Mouse (Mus musculus): ENCODE measurements around the gene Adrm1.
"Not testable (repeated sequence)": the region's sequence is repeated elsewhere in the genome, so short reads cannot be mapped to it uniquely, and the experiment has no call there.

The Adrm1 gene

DNA sequence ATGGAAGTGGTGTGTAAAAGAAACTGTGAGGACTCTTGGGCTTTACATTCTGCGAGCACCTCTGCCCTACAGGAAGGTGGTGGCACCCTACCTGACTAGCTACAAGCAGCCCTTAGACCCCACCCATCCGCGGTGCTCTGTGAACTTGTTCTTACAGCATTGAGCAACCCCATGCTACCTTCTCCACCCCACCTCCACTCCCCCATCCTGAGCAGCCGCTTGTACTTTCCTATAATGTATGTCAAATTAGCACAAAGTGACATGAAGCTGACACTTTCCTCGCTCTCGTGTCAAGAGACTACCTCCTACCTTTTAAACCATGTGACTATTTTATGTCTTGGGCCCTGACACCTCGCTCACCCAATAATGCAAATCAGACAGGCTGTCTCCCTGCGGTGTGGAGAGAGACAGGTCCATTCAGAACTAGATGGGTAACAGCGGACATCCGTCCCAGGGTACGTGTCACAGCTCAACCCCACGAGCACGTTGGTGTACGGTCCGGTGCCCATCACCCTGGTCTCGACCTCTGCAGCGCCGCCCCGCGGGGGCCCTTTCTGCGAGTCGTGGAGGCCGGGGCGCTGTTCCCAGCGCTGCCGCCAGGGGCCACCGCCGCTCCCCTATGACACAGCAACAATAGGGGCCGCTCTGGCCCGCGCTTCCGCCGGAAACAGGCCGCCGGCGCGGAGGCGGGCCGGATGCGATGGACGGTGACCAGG, at the start of gene Adrm1:
Gene Adrm1, plus strand, starts transcription at position 680 of the 716 bp plus-strand sequence.
- DNase-seq = peak; percentile 98

DNA sequence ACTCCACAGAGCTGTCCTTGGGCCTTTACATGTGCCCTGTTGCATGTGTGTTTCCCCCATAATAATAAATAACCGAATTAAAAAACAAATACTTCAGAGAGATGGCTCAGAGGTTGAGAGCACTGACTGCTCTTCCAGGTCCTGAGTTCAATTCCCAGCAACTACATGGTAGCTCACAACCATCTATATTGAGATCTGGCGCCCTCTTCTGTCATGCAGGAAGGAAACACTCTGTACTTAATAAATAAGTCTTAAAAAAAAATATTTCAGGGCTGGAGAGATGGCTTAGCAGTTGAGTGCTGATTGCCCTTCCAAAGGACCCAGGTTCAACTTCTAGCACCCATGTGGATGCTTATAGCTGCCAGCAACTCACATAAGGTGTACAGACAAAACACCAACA, 47.1 kb upstream of the Adrm1 start:
- no peak for DNase-seq

DNA sequence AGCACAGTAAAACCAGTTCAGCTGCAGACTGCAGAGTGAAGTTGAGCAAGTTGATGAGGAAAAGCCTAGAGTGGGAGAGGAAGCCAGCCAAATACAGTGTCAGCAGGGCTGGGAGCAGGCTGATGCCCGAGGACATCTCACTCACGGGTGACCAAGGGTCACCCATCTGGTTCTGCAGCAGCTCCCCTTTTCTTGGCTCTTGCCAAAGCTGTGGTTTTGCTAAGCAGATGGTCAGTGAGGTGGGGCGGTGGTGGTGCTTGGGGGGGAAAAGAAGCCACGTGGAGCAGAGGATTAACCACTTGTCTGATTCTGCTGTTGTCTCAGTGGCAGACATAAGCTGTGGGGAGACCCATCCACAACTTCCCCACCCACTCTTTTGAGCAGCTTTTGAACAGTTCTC, 45.1 kb upstream of the Adrm1 start:
- DNase-seq = no peak

DNA sequence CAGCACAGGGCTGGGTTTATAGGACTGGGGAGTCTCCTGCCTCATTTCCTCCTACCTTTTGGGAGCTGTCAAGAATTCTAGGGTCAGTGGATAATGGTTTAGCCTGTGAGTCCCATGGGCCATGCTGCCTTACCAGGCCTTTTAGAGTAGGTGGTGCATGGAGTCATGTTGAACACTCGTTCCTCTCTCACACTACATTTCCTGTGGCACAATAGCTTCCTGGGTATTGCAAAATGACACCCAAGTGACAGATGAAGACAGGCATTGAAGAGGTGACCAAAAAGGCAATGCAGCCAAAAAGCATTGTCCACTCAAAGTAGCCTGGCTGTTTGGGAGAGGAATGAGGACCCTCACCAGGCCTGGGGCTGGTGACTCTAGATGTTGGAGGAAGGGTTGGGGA, 43.6 kb upstream of the Adrm1 start:
- no peak for DNase-seq

DNA sequence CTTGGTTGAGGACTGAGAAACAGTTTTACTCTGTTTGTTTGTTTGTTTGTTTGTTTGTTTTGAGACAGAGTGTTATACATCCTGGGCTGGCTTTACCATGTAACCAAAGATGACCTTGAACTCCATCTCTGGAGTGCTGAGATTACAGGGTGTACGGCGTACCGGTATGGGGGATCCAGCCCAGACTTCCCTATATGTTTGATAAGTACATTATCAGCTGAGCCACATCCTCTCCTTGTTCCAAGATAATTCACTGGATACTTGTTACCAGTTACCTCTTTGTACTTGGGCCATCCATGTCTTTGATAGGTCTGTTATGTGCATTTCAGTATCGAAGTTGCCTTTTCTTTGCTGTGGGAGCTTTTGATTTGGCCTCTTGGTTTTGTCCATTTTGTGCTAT, 38.1 kb upstream of the Adrm1 start:
- DNase-seq = no peak

DNA sequence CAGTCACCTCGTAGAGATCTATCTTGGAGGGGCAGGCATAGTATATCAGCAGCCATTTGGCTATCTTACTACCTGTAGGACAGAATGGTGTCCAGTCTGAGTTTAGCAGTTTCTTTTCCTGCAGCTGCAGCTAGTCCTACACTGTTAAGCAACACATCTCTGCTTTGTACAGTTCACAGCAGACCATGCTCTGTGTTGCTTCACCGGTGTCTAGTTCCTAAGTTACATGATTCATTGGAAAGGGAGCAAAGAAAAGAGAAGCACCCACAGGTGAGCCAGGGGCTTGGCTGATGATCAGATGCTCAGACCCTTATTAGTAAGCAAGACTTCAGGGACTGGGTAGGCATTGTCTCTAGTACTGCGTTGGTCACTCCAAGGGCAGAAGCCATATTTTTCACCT, 37.4 kb upstream of the Adrm1 start:
- DNase-seq = no peak

DNA sequence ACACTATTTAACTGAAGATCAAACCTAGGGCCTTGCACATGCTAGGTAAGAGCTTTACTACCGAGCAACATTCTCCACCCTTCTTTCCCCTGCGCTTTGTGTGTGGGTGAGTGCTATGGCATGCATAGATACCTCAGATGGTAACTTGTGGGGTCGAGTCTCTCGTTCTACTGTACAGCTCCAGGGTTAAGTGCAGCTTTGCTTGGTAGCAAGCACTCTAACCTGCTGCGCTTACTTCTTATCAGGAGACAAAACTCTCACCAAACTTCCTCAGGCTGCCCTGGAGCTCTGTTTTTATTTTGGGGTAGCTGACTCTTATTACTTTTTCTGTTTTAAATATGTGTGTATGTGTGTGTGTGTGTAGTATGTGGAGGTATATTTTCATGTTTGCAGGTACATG, 35.9 kb upstream of the Adrm1 start:
- DNase-seq = no peak

DNA sequence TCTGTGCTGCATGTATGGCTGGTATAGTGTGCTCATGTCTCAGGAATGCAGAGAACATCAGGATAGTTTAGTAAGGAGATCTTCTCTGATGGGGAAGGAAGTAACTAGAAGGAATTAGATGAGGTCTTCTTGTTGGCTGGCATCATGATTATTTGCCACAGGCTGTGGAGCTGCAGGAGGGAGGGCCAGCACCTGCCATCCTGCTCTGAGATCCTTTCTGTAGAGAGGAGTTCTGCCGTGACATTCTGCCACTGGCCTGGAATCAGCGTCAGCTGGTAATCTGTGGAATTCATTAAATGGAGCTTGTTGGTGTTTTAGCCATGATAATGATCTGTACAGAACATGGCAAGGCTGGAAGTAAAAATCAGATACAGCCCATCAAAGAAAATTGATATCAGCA, 25.2 kb upstream of the Adrm1 start:
- no peak for DNase-seq

DNA sequence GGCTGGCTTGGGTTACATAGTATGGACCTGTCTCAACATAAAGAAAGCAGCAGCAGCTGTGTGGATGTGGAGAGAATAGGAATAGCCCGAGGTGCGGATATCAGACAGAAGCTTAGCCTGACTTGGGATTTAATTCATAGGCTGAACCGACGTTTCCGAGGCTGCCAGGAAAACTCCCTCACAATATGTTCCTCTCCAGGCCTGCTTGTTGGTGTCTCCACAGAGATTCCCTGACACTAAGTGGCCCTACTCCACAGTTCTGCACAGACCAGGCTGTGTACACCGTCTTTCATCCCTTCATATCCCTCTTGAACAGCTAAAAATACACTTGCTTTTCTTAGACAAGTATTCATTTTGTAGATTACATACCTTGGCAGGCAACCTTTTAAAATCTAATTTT, 23.9 kb upstream of the Adrm1 start:
- no peak for DNase-seq

DNA sequence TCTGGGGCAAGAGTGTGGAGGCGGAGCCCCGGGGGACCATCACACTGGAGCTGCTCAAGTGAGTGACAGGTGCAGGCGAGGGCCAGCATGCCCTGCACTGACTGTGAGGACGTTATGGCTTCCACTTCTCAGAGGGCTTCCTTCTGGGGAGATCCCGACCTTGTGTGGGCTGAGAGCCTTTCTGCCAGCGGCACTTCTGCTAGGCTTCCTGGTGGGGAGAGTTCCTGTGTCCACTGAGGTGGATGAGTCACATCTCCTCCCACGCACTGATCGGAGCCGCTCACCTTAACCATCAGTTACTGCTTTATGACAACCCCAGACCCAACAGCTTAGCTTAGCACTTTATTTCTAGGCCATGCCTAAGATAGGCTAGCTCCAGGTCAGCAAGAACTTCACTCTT, 22.7 kb upstream of the Adrm1 start:
- no peak for DNase-seq

DNA sequence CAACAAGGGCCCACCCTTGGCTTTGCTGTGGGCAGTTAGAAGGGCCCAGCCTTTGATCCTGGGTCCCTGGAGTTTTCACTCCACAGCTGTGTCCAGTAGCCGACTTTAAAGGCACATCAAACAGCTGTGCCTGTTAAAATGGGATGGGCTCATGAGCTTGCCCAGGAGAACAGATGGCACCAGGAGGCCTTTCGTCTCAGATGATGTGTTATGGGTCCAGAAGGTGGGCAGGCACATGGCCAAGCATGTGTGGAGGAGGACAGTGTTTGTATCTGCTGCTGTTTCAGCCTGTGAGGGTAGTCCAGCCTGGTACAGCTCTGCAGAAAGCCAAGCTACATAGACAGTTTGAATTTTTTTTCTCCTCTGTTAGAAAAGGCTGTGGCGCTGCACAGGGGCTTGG, 16.5 kb upstream of the Adrm1 start:
- DNase-seq = no peak

DNA sequence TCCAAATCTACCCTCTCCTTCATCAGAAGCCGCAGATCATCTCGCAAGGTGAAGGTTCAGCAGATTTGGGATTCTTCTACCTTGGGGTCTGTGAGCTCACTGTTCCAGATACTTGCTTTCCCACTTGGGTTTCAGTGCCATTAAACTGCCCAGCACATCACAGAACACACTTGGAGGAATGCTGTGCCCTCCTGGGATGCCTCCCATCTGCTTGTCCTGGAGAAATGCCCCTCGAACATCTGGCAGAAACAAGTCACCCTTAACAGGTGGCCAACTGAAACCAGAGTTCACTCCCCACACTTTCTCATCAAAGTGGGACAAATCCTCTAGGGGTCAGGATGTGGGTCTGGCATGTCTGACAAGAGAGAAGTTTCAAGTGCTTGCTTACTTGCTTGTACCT, 12.7 kb upstream of the Adrm1 start:
- DNase-seq = no peak

DNA sequence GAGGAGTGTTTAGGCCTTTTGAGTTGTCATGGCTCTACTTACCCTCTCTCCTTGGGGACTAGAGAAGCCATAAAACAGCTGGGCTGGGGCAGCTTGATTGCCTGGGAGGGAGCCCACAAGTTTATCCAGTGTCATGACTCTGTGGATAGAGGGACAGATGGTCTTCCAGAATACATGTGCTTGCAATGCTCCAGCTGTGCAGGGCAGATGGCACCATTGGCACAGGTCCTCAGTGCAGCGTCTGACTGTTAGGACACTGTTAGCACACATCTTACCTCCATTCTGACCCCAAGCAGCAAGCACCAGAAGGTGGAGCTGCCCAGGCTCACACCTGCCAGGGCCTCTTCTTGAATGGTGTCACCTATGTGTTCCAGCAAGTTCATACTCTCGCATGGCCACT, 5.4 kb upstream of the Adrm1 start:
- no peak for DNase-seq

DNA sequence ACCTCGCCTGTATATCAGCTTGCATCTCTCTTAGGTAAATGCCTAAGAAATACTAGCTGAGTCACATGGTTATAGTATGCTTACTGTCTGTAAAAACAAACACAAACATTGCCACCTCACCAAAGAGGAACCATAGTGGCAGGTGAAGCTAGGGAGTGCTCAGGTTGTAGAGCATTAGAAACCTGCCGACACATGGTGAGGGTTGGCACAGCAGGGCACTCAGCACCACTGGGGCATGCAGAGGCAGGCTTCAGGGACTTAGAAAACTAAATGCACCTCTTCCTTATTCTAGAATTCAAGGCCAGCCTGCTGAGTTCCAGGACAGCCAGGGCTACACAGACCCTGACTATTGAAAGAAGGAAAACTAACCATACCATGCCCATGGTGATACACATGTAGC, 4.4 kb upstream of the Adrm1 start:
- DNase-seq = no peak

DNA sequence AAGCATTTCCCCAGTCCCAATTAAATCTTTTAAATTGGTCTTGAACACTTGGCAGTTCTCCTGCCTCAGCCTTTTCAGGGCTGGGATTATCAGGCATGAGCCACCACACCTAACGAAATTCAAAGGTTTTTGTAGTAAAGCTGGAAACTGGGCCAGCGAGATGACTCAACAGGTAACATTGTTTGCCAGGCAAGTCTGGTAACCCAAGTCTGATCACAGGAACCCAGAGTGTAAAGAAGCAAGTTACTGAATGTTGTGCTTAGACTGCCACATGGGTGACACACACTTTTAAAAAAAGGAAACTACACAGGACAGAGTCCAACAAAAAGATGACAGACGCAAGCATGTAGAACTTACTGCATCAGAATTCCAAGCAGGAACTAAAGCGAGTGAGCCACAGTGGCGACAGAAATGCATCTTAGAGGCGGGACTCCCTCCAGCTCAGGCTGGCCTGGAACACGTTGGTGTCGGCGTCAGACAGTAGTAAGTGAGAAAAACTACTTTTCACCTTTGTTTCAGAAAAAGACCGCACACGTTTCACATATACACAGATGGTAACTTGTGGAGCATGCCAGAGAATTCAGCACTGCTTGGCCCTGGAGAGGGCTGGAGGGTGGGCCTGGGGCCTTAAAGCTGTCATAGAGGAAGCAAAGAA, 1.0 kb upstream of the Adrm1 start:
- DNase-seq = no peak

DNA sequence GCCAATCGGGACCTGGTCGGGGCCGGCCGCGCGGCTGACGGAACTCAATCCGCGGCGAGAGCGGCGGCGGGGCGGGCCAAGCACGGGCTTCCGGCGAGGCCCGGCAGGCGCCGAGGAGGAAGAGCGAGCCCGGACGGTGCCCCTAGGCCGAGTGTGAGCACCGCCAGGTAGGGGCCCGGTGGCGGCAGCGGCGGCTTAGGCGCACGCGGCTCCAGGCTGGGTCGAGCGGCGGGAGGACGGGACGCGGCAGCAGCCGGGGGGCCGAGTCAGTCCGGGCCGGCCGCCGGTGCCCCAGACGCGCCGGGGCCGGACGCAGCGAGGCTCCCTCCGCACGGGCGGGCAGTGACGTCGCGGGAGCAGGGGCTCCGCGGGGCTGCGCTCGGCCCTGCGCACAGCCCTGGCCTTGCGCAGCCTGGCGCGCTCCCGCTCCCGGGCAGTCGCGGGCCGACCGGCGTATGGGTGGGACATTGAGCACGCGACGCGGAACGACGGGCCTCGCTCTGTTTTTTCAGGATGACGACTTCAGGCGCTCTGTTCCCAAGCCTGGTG, 311 bp downstream of the Adrm1 start:
- DNase-seq = no peak

DNA sequence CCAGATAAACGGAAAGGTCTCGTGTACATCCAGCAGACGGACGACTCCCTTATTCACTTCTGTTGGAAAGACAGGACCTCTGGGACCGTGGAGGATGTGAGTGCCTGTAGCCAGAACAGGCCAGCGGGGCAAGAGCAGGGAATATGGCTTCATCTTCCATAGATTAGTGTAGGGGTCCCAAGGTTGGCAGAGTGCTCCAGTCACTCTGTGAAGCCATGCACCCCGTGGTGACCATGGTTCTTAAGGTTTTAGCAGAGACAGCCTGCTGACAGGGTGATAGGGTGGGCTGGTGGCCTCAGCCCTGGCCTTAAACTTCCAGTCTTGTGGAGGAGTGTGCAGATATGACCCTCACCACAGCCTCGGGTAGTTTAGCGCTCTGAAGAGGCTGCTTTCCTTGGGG, 867 bp downstream of the Adrm1 start:
- no peak for DNase-seq

DNA sequence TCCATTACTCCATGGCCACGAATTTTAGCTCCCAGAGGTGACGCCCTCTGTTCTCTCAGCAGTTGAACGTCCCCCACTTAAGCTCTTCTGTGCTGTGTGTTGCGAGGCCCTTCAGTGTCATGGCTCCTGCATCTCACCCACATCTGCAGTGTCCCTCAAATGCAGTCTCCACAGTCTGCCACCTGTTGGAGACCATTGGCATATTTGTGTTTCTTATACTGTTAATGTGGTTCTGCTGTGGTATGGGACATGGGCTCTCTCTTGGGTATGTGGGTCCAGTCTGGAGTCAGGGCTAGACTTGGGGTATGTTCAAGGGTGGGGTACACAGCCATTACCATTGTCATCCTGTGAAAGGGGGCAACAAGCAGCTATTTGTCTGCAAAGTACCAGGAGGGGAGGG, 1.9 kb downstream of the Adrm1 start:
- peak; percentile 54 for DNase-seq

DNA sequence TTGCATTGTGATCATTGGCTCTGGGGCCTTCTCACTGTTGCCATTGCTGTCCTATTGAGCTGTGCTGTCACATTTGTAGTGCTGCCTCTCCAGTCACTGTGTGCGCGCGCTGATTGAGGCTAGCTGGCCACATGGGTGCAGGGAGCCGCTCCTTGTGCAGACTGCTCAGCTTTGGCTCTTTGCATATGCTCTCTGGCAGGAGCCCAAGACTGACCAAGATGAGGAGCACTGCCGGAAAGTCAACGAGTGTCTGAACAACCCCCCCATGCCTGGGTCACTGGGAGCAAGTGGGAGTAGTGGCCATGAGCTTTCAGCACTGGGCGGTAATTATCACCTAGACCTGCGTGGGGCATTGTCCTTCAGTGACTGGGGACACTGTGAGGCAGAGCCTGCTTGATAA, 2.4 kb downstream of the Adrm1 start:
- DNase-seq = not testable (repeated sequence)

DNA sequence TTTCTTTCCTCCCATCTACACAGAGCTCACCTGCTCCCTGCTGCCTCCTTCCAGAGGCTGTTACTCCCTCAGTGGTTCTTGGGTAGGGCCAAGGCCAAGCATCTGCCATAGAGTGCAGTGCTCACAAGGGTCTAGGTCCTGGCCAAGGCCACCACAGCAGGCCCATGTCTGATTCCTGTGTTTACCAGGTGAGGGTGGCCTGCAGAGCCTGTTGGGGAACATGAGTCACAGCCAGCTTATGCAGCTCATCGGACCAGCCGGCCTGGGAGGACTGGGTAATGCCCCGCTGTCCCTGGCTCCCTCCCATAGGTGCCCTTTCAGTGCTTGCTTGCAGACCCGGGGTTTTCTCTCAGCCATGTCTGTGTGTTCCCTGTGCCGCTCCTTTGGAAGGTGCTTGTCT, 2.8 kb downstream of the Adrm1 start:
- DNase-seq = no peak

DNA sequence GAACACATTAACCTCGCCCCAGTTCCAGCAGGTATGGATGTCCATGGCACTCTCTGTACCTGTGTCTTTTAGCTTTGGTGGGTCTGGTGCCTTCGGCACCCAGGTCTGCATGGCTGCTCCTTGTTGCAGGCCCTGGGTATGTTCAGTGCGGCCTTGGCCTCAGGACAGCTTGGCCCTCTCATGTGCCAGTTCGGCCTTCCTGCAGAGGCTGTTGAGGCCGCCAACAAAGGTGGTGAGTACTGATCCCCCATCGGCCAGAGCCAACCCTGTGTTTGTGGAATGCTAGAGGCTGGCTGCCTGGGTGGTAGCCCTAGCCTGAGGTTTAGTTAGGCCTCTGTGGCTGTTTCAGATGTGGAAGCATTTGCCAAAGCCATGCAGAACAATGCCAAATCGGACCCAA, 4.4 kb downstream of the Adrm1 start:
- no peak for DNase-seq

DNA sequence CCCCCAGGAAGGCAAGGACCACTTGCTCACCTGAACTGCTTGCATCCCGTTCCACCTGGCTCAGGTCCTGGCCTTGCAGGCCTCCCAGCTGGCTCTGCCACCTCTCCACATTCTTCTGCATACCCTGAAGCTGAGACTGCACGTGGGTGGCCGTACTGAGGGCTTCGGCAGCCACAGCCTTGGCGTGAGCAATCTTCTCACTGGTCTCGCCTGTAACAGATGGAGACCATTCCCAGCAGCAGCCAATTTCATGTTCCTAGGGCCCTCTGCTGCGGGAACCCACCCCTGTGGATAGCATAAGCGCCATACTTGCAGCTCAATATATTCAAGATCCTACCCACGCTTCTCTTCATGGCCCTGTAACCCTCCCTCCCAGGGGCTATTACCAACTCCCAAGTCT, 10.3 kb downstream of the Adrm1 start:
- no peak for DNase-seq

DNA sequence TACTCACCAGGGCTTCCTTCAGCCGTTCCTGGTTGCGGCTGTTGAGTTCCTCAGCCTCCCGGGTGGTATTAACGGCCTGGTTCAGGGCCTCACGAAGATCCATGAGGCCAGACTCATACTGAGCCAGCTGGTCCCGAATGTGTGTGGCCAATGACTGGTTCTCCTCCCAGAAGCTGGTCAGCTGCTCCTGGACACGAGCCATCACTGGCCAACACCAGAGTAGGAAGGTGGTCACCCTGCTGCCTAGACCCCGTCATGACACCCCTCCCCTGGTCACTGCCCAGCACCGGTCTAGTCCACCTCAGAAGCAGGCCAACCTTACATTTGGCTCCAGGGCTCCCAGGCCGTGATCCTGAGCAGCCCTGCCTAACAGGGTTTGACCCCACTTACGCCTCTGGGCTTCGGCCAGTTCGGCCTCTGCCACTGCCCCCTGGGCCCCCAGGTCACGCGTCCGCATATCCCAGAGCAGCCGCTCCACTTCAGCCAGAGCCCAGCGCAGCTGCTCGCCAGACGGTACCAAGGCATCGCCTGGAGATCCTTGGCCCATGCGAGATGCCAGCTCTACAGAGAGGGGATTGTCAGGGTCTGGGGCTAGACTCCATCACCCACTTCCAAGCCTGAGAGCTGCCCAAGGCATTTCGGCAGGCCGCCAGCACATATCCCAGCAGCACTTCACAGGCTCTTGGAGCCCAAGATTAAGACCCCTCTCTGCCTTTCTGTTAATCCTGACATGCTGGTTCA, 12.9 kb downstream of the Adrm1 start:
- no peak for DNase-seq

DNA sequence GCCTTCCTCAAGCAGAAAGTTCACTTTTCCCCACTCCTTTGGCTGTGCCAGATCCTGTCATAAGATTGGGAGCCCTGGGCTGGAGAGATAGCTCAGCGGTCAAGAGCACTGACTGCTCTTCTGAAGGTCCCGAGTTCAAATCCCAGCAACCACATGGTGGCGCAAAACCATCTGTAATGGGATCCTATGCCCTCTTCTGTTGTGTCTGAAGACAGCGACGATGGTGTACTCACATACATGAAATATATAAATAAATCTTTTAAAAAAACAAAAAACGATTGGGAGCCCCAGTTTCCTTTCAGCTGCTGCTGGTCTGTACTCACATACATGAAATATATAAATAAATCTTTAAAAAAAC, 13.4 kb downstream of the Adrm1 start:
- no peak for DNase-seq

Measured in thymus, postnatal 4 days (tissue).